Mouse (Mus musculus): Measurements from ENCODE around the gene Gm10271.
A peak's percentile ranks its signal among the peaks of the same experiment; 100 is the strongest.

Gene Gm10271

DNA sequence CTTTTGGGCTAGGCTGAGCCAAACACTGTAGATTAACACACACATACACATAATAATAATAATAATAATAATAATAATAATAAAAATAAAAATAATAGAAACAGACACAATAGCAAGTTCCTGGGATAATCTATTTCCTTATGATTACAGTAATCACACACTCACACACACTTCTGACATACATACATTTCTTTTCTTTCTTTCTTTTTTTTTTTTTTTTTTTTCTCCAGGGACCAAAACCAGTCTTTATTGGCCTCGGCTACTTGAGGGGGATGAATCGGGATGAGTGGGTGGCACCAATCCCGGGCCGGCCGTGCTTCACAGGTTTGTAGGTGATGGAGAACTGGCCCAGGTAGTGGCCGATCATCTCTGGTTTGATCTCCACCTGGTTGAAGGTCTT is at the start of gene Gm10271:
Gene Gm10271, minus strand, starts transcription at position 101 of the 400 bp plus-strand sequence.
- DNase-seq (ENCODE audit: low read depth): no peak

DNA sequence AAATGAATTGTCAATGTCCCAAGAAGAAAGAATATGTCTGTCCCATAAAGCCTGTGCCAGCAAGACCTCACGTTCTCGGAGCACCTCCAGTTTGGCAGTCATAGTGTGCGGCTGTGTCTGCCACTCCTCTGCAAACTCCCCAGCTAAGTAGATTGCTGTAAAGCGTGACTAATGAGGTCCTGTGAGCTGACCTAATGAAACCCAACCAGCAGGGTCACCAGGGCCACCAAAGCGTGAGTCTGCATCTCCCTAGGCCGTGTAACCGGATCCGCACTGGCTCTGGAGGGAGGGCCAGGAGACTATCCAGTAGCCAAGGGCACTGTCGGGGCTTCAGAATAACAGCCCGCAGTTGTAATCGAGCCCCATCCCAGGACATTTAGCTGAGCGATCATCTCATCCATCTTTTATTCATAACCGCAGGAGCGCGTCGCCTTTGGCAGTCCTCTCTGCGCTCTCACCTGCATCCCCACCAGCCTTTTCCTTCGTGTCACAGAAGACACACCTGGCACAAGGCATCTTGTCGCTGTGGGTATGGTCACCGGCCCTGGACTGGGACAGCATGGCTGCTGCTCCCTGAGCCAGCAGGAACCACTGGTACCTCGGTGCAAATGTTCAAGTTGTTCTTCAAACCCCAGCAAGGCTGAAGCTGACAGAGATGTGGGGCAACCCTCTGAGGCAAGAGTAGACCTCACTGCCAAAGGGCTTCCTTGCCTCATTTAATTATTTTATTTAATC is 48.8 kb upstream of the Gm10271 start:
- no peak for DNase-seq (ENCODE audit: low read depth)

DNA sequence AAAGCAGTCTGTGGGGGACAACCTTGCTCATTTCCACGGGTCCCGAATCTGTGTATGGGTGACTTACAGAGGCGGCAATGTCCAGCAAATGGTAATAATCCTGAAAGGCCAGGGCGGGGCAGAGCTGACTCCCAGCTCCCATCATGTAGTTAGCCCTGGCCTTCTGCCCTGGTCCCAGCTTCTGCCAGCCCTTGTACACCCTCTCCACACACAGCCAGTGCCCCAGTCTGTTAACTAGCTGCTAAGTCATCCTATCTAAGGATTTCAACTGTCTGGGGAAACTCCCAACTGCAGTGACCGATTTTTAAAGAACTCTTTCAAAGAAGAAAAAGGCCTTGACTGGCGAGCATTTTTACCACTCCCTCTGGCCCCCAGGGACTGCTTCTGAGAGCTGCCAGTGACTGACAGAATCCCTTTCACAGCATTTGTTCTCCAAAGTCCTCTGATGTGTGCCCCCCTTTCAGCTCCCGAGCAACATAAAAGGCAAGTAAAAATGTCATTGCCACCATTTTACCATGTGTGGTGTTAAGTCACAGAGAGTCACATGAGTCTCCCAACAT is 46.0 kb upstream of the Gm10271 start:
- no peak for DNase-seq (ENCODE audit: low read depth)

DNA sequence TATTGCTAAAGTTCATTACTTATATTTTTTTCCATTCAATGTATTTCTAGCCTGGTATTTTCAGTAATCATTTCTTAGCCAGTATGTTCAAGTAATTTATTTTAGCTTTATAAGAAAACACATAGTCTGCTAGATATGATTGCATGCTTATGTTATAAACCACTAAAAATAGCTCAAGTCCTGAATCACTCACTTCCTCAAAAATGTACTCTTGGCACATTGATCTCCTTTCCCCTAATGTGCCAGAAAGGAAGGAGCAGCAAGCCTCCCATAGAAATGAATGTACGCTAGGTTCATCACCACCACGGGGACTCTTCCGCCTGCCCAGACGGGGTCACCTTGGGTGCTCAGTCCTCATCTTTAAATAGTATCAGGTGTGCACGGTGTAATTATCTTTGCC is 42.2 kb upstream of the Gm10271 start:
- DNase-seq (ENCODE audit: low read depth): no peak

DNA sequence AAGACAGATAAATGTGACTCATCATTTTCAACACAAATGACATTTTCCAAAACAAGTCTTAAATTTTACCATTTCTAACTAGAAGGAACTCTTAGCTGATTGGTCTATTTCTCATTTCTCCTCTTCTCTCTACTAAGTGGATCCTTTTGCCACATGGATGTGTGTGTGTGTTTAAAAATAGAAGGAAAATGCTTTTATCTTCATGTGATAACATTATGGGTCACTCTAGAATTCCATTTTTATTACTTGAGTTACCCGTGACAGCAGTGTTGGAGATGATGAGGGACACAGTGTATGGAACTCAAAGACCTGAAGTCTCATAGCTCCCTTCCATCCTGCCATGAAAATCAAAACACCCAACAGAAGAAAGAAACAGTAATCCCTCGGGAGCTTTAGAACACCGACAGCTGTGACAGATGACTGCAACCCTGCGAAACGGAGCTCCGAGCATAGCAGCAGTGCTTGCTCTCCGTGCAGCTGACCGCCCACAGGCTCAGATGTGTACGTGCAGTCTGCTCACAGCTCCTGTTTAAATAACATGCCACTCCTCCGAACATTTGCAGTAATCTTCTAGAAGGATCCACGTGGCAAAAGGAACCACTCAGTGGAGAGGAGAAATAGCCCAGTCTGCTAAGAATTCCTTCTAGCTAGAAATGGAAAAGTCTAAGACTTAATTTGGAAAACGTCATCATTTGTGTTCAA is 41.4 kb upstream of the Gm10271 start:
- no peak for DNase-seq (ENCODE audit: low read depth)

DNA sequence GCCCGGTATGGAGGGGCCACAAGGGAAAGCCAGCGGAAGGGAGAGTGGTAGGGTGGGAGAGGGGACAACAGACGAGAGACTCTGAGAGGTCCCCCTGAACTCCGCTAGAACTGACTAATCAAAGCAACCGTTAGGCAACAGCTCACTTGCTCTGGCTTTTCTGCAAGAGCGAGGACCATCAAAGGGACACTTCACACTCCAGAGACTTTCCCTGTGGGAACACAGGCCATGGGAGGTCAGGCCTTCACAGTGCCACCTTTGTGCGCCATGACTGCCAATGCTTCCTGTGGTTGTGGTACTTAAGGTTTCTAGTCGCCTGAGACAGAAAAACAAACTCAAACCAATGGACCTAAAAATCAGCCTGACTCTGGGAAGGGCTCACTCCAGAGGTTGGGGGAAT is 38.6 kb upstream of the Gm10271 start:
- no peak for DNase-seq (ENCODE audit: low read depth)

DNA sequence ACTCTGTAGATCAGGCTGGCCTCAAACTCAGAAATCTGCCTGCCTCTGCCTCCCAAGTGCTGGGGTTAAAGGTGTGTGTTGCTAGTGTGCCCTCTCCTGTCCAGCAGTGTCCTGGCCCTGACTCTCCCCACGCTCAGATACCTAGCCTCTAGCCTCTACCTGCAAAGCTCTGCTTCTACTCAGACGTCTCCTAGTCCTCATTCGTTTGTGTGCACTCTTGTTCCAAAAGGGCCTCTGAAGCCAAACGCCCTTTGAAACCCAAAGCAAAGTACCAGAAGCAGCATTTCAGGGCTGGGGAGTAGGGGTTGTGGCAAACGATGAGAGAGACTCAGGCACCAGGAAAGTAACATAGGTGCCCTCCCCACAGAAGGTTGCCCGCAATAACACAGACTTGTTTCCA is 37.3 kb upstream of the Gm10271 start:
- DNase-seq (ENCODE audit: low read depth): no peak

DNA sequence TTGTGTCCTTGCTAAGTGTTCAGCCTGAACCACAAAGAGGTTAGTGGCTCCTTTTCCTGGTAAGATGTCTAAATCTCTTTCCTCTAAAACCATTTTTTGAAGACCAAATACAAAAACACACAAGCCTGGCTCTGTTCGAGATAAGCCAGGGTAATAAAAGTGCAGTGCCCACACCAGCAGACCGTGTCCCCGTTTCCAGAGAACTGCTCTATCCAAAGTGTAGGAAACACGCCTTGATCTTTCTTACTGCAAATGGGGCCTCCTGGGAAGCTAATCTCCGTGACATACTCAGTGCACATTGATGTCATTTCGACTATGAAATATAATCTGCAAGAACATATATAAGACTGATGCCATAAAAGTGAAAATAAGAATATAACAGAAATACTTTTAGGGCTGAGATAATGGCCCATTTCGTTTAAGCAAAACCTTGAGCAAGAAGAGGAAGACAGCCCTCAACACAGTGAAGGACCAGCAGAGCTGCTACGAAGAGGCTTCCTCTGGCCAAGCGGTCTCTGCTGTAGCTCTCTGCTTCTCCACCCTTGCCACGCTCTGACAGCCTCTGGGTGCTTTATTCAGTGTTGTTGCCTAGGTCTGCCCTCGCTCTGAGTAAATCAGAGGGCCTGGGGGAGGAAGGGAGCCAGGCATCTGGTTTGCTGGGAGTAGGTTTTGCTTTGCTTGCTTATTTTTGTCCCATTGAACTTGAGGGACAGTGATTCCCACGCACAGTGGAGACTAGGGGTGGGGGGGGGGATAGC is 33.5 kb upstream of the Gm10271 start:
- DNase-seq (ENCODE audit: low read depth): no peak

DNA sequence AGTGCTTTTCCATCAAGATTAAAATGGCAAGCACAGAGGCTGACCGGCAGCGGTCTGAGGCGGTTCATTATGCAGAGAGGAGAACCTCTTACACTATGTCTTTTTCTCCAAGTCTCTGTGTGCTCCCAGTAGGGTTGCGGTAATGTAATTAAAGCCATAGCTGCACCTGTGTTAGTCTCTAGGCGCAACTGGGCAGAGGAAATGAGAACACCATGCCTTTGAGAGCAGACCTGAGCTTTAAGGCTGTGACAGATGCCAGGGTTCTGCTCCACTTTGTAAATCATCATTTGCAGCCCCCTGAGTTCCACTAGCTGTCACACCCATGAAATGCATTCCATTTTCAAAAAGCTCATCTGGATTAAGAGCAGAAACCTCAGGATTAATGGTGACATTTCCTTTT is 32.3 kb upstream of the Gm10271 start:
- DNase-seq (ENCODE audit: low read depth): no peak

DNA sequence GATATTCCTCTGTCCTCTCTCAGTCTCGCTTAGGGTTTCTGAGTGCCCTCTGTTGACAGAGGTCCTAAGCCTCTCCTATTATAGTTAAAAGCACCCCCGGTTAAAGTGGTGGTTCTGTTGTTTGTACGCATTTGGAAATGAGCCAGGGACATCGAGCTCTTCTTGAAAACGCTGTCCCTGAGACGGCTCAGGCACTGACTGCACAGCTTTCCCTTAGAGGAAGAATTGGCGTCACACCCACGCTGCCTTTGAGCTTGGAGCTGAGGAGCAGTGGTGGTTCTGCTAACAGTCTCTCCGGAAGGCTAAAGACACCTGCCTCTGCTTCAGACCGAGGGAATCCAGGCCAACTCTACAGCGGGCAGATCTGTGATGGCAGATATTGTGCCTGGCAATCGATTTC is 28.6 kb upstream of the Gm10271 start:
- DNase-seq (ENCODE audit: low read depth): no peak

DNA sequence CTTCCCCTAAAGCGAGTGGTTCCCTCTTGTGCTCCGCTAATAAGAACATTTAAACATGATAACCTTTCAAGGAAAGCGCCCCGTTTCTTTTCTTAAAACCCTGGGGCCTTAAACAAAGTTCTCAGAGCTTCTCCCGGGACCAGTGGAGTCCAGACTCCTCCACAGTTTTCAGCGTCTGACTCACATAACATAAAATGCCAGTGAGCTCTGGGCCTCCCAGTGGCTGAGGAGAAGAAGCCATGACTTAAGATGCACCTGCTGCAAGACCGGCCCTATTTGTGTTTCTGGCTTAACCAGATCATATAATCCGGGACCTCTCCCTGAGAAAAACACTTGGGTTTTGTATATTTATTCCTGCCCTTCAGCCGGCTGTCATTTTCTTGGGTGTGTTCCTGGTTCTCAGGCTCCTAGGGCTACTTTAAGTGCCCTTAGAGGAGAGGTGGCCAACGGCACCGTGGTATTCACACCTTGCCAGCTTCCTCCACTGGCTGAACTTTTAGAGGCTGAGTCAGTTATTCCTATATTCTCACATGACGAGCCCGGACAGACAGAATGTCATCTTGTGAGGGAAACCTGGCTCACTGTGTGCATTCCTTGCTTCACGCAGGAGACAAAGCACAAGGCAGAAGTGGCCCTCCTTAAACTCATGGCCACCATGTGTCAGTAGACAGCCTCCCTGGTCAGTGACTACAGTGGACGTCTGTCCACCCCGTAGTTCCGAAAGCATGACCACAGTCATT is 26.5 kb upstream of the Gm10271 start:
- DNase-seq (ENCODE audit: low read depth): no peak

DNA sequence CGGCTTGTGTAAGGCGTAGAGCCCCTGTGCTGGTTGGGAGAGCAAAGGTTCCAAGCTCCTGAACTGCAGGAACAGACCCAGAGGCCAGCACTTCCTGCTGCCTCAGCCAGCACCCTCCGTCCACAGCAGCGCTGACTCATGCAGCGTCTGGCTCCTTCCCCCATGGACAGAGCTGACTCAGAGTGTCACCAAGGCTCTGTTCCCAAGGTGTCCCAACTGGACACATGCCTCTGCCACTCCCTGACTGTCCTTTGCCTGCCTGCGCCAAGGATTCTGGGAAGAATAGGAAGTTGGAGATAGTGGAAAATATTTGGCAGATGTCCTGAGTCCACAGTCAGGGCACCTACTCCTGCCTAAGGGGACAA is 23.8 kb upstream of the Gm10271 start:
- DNase-seq (ENCODE audit: low read depth): peak; percentile 72

DNA sequence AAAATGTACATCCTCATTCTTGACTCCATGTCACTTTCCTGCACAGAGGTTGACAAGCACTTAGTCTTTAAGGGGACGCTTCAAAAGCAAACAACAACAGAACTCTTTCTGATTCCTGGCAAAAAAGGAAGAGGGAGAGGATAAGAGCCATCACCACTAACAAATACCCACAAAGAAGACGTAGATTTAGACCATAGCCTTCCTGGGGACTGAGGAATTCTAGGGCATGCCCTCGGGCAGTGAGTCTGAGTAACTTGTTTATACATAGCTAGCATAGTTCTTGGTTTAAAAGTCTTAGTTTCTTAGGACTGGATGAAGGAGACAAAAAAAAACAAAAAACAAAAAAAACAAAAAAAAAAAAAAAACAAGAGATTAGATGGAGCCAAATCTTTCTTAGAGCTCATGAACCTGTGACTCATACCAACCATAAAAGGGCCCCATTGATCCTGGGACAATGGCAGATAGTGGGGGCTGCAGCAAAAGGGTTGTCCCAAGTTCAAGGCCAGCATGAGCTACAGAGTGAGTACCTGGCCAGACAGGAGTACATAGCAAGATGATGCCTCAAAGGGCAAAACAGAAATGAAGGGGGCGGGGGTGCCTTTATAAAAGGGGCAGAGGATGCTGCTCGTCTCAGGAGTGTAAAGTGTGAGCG is 23.3 kb upstream of the Gm10271 start:
- DNase-seq (ENCODE audit: low read depth): no peak

DNA sequence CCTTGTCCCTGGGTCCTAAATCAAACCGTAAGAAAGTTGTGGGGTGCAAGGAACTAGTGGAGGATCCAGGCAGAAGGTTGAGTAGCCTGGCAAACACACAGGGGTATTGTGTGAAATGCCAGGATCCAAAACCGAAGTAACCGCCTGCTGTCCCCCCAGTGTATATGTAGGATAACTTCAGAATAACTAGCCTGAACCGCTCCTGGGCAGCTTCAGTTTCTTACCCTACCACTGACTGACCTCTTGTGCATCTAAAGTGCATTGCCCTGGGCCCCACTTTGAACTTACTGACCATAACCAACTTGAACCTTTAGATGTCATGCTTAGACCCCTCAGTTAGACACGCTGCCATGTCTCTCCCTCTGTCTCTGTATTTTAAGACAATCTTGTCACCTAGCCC is 22.8 kb upstream of the Gm10271 start:
- no peak for DNase-seq (ENCODE audit: low read depth)

DNA sequence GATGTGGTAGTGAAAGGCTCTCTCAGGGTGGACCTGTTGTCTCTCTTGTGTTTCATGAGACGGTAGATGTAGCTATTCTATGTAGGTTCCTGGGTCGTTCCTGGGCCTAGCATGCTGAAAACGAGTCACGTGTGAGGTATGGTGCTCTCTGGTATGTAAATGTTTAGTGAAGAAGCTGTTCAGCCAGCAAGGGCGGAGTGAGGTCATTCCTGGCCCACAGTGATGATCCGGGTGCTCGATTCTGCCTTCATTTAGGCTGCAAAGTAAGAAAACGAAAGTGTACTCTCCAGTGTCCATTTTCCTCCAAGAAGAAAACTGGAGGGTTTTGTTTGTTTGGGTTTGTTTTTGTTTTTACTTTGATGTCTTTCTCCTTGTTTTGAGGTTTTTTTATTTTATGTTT is 21.6 kb upstream of the Gm10271 start:
- no peak for DNase-seq (ENCODE audit: low read depth)

DNA sequence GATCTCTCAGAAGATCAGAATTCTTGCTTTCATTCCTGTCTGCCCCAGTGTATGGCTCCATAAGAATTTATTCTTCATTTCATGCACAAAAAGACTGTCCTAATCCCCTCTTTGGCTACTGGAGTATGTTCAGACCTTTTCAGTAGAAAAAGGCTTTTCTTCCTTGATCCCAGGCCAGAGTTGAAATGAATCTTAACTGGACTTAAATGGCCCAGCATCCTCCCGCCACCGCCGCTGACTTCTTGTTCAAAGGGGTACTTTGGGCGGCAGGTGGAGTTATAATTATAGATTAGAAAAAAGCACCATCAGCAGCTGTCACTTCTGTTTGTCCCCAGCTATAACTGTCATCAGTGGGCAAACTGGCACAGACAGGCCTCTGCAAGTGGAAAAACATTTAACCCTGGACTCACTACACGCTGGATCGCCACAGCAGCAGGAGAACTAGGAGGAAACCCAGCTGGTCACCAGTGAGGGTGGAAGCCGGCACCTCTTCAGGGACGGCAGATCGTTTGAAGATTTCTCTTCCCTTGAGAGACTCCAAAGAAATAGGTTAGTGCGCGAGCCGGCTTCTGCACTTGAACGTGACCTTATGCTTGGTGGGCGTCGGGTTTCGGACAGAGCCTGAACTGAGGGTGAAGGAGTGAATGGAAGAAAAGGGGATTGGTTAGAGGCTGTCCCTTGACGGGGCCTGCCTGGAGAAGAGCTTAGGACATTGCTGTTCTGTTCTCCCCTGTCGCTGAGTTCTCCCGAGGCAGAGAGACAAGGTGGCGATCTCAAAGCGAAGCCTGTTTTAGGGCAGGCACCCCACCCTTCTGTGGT is 14.1 kb upstream of the Gm10271 start, which contains the start of gene Best3:
Gene Best3, plus strand, starts transcription at position 51 of the 819 bp plus-strand sequence.
- DNase-seq (ENCODE audit: low read depth): no peak

DNA sequence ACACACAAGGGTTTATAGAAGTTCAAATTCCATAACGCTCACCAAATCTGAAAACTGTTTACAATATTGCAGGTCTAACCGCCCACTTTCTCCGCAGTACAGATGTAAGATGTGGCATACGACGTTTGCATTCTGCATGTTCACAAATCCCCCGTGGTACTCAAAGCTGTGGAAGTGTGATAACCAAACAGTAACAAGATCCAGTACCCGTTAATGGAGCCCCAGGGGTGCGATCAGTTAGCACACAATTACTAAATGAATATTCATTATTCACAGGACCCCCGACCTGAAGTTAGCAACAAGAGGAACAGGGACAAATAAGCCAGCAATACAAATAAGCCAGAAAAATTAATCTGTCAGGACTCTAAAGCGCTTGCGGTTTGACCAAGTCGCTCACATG is 12.4 kb upstream of the Gm10271 start:
- DNase-seq (ENCODE audit: low read depth): no peak

DNA sequence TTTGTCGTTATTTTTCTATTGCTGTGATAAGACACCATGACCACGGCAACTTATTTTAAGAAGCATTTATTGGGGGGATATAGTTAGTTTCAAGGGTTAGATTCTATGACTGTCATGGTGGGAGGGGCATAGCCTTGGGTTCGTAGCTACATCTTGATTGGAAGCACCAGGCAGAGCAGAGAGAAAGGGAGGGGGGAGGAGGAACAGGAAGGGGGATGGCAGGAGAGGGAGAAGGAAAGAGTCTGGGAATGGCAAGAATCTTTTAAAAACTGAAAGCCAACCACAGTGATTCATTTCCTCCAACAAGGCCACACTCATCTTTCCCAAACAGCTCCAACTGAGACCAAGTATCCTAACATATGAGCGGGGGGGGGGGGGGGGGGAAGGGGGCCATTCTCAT is 10.1 kb upstream of the Gm10271 start:
- DNase-seq (ENCODE audit: low read depth): peak; percentile 14

DNA sequence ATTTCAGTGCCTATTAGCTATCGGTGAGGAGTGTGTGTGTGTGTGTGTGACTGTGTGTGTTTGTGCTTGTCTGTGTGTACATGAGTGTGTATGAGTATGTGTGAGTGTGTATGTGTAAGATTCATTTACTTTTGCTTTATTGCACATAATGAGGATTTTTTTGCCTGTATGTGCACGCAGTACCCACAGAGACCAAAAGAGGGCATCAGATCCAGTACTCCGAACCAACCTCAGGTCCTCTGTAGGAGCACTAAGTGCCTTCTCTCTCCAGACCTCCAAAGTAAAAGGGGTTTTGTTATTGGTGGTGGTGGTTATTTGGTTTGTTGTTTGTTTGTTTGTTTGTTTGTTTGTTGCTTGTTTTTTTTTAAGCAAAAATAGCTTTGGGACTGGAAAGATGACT is 8.5 kb upstream of the Gm10271 start:
- DNase-seq (ENCODE audit: low read depth): peak; percentile 54

DNA sequence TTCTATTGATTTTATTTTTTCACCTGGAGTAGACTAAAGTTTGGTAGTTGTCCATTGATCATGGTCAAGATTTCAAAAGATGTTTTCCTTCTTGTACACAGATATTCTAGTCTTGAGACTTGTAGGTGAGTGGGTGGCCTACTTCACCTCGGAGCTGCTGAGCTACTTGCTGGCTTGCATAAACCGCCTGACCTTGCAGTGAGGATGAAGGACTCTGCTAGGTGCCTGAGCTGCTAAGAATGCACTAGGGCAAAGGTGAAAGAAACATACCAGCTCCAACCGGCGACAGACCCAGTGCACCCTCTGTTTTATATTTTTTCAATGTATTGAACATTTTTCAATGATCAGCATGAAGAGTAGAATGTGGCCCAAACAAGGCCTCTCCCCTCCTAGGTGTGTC is 7.9 kb upstream of the Gm10271 start:
- no peak for DNase-seq (ENCODE audit: low read depth)

DNA sequence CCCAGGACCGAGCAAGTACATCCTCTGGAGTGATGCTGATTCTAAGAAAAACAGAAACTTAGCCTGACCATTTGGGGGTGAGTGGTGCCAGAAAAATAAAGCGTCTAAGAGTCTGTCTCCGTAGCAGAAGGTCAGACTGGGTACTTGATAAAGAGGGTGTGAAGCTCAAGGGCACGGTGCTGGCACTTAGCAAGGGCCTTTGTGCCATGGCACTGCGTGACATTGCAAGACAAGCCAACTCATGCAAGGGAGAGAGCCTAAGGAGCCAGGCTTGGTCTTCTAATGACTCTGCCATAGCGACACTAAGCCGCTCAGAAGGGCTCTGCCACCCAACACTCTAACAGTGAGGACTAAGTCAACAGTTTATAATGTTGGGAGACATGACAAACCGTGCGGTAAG is 6.4 kb upstream of the Gm10271 start:
- DNase-seq (ENCODE audit: low read depth): no peak
